Mouse (Mus musculus) liver, embryonic 14.5 days (tissue): Measurements from ENCODE around the gene Armc2. TPM values are rescaled to one million over a fixed set of nuclear protein-coding genes. Genes with fewer than 3 reads are reported as not detected.

Source experiments
- ATAC-seq: fragments of 200-750 bp; cut with Nextera tagmentation; 2 replicates; pipeline ENCODE4 v1.8.0; 2017; ENCODE audit warnings: moderate number of reproducible peaks, mild to moderate bottlenecking, moderate library complexity; ENCODE audit not compliant: insufficient read depth
- DNase-seq, 3 experiments: peaks; one replicate each; pipeline ENCODE4 v3.0.0-alpha.2; 2012 to 2013; ENCODE audit warnings: low read depth in 3 of 3, low spot score in 3 of 3
- H3K27ac ChIP-seq: fragments of 300-500 bp; sonication (generic); 2 replicates; pipeline ENCODE4 v1.5.1; 2014; ENCODE audit warnings: moderate library complexity, mild to moderate bottlenecking, control low read depth, inconsistent platforms
- H3K27me3 ChIP-seq: fragments of 300-500 bp; sonication (generic); 2 replicates; pipeline ENCODE4 v1.6.1; 2014; ENCODE audit warnings: mild to moderate bottlenecking, low read length, moderate library complexity; ENCODE audit not compliant: control insufficient read depth, insufficient read depth
- H3K36me3 ChIP-seq: fragments of 300-500 bp; sonication (generic); replicated peaks from 2 replicates; pipeline ENCODE4 v1.6.1; 2014; ENCODE audit warnings: low read depth; ENCODE audit not compliant: control insufficient read depth, insufficient read depth
- H3K4me1 ChIP-seq, 2 experiments: fragments of 200-500 bp in 1 of 2; fragments of 300-500 bp in 1 of 2; sonication (generic) in 1 of 2; replicated peaks; 2 replicates each; pipeline ENCODE4 v1.6.1; 2012 to 2014; ENCODE audit warnings: antibody characterized with exemption in 1 of 2, inconsistent platforms in 1 of 2, low read length in 1 of 2; ENCODE audit not compliant: control insufficient read depth in 2 of 2, insufficient read depth in 2 of 2
- H3K4me2 ChIP-seq: fragments of 300-500 bp; sonication (generic); 2 replicates; pipeline ENCODE4 v1.6.1; 2014; ENCODE audit warnings: low read depth, mild to moderate bottlenecking, control low read depth, moderate library complexity
- H3K4me3 ChIP-seq, 2 experiments: fragments of 200-500 bp in 1 of 2; fragments of 300-500 bp in 1 of 2; sonication (generic) in 1 of 2; 2 replicates each; pipeline ENCODE4 v1.5.1; 2012 to 2014; ENCODE audit warnings: low read depth in 2 of 2, low read length in 2 of 2, mild to moderate bottlenecking in 2 of 2, control low read depth in 1 of 2, inconsistent platforms in 1 of 2, moderate library complexity in 1 of 2; ENCODE audit not compliant: insufficient read depth in 1 of 2
- H3K9ac ChIP-seq: fragments of 300-500 bp; sonication (generic); replicated peaks from 2 replicates; pipeline ENCODE4 v1.6.1; 2014; ENCODE audit warnings: mild to moderate bottlenecking, control low read depth, moderate library complexity
- H3K9me3 ChIP-seq: fragments of 300-500 bp; sonication (generic); 2 replicates; pipeline ENCODE4 v1.6.1; 2016; ENCODE audit warnings: low read length, mixed read lengths; ENCODE audit not compliant: control insufficient read depth
- CTCF ChIP-seq: IDR thresholded peaks from 2 replicates; pipeline ENCODE4 v1.5.1; 2016; ENCODE audit warnings: antibody characterized with exemption, low read depth, control low read depth
- EP300 ChIP-seq: IDR thresholded peaks from 2 replicates; pipeline ENCODE4 v1.6.1; 2016; ENCODE audit warnings: antibody characterized with exemption, low read depth
- WGBS: fragments of 180-500 bp; shearing (Covaris S2); extraction: QIAGEN DNeasy Blood & Tissue Kit; methylation state at CpG from one replicate; pipeline ENCODE4 v1.1.7; 2014; ENCODE audit not compliant: insufficient replicate concordance; 5-methylcytosine and 5-hydroxymethylcytosine counted together
- polyA plus RNA-seq, 2 experiments: library from polyadenylated mRNA; depleted of rRNA in 1 of 2; stranded (reverse) in 1 of 2; unstranded in 1 of 2; fragments of >200 nt; fragmentation: Nextera tagmentation in 1 of 2; extraction: Ambion mirVana in 1 of 2; gene quantifications; 2 replicates each; pipeline versions ENCODE4 v1.2.1 to v1.2.3; 2012 to 2014

The Armc2 gene
- polyA plus RNA-seq, 2 experiments, result 0.10 TPM; not detected in 1

- Histone ChIP-seq H3K4me1 (no peaks in the 10 kb centered on the region), H3K9me3 (no peaks in the 10 kb centered on the region), H3K36me3 (no peaks in the 10 kb centered on the region), H3K4me3 (no peak overlapping the region), H3K27me3 (no peaks in the 10 kb centered on the region), H3K4me2 (no peak overlapping the region), H3K9ac (no peak overlapping the region), H3K27ac (no peak overlapping the region)
- DNase-seq (no peak), ATAC-seq (no peak)
- TF ChIP-seq EP300 (no peak), CTCF (no peak)
- WGBS, result 72% methylated on average over 4 of the region's 4 CpGs
Measured at GRCm38 (mm10) chr10:41962725-41963124, 55.5 kb downstream of the Armc2 start.

- Histone ChIP-seq H3K9me3 (no peaks in the 10 kb centered on the region), H3K27ac (no peak overlapping the region), H3K4me2 (no peak overlapping the region), H3K27me3 (no peaks in the 10 kb centered on the region), H3K4me3 (no peak overlapping the region), H3K4me1 (no peaks in the 10 kb centered on the region), H3K36me3 (no peaks in the 10 kb centered on the region), H3K9ac (no peak overlapping the region)
- DNase-seq (no peak), ATAC-seq (no peak)
- TF ChIP-seq CTCF, result peak; percentile 19; the same call in 1 of the 2 replicates
- TF ChIP-seq EP300, result no peak
- WGBS, result 50% methylated on average over 2 of the region's 2 CpGs
Measured at GRCm38 (mm10) chr10:41959808-41960207, 58.4 kb downstream of the Armc2 start.

- no peaks in the 10 kb centered on the region for H3K36me3 ChIP-seq
- DNase-seq, result no peak
- no peaks in the 10 kb centered on the region for H3K9me3 ChIP-seq
- H3K4me3 ChIP-seq, result no peak overlapping the region
- H3K9ac ChIP-seq, result no peak overlapping the region
- no peak for TF ChIP-seq CTCF
- no peak for TF ChIP-seq EP300
- ATAC-seq, result no peak
- H3K27me3 ChIP-seq, result no peaks in the 10 kb centered on the region
- H3K27ac ChIP-seq, result no peak overlapping the region
- 82% methylated on average over 19 of the region's 19 CpGs for WGBS
- H3K4me2 ChIP-seq, result no peak overlapping the region
- no peaks in the 10 kb centered on the region for H3K4me1 ChIP-seq
Measured at GRCm38 (mm10) chr10:41958677-41959274, 59.5 kb downstream of the Armc2 start.

DNA sequence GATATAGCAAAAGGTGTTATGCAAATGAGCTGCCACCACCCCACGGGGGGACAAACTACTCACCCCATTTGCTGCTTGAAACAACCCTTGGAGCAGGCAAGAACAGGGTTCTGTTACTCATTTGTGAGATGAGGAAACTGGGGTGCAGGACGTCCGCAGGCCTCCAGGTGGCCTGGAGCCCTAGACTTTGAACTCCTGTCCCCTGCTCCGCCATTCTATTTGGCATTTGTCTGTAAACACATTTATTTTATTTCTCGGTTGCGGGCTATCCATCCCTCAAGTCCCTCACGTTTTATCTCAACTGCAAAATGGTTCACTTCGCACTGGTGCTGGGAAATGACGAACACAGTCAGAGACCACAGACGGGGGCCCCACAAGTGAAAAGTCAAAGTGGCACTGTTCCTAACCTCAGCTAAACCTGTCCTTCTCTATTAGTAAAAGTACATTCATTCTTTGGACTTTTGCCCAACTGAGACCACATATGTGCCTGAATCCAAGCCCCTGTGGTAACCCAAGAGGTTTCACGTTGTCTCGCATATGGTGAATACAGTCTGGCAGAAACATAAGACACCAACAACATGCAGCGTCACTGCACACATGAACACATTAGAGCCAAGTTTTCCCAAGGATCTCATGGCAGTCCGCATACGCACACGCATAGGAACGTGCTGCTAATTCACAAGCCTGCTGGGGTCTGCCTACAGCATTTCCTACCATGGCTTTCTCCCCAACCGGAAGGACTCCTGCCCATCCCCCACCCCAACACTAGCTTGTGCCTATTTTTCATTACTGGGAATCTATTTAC, 60.6 kb downstream of the Armc2 start:
- Histone ChIP-seq H3K4me1 (no peaks in the 10 kb centered on the region), H3K9ac (no peak overlapping the region), H3K9me3 (no peaks in the 10 kb centered on the region), H3K4me3 (no peak overlapping the region), H3K27ac (no peak overlapping the region), H3K36me3 (no peaks in the 10 kb centered on the region), H3K27me3 (no peaks in the 10 kb centered on the region), H3K4me2 (no peak overlapping the region)
- 64% methylated on average over 18 of the region's 18 CpGs for WGBS
- TF ChIP-seq CTCF (peak; percentile 17; the same call in 1 of the 2 replicates), EP300 (no peak)
- DNase-seq, result no peak
- ATAC-seq, result no peak

GRCm38 (mm10) chr10:41953528-41953864, 64.7 kb downstream of the Armc2 start:
- Histone ChIP-seq H3K9me3 (no peaks in the 10 kb centered on the region), H3K4me1 (no peaks in the 10 kb centered on the region), H3K27me3 (no peaks in the 10 kb centered on the region), H3K36me3 (no peaks in the 10 kb centered on the region), H3K9ac (no peak overlapping the region), H3K4me2 (no peak overlapping the region), H3K4me3 (no peak overlapping the region), H3K27ac (no peak overlapping the region)
- no peak for DNase-seq
- WGBS, result 68% methylated on average over 5 of the region's 5 CpGs
- no peak for TF ChIP-seq EP300
- TF ChIP-seq CTCF, result no peak
- ATAC-seq, result no peak
